Mouse (Mus musculus) kidney, postnatal 0 days (tissue): ENCODE results near the gene Mfap3. TPM values are rescaled to one million over a fixed set of nuclear protein-coding genes. Genes with fewer than 3 reads are reported as not detected.

Experiments used
- ATAC-seq: fragments of 200-750 bp; cut with Nextera tagmentation; replicated peaks from 2 replicates; pipeline ENCODE4 v1.8.0; 2017; ENCODE audit warnings: low read depth, moderate number of reproducible peaks, moderate TSS enrichment, moderate library complexity; ENCODE audit not compliant: low FRiP score
- DNase-seq: peaks from one replicate; pipeline ENCODE4 v3.0.0-alpha.2; 2016; ENCODE audit warnings: low spot score
- H3K27ac ChIP-seq: fragments of 300-500 bp; sonication (generic); 2 replicates; pipeline ENCODE4 v1.5.1; 2014; ENCODE audit warnings: mild to moderate bottlenecking
- H3K27me3 ChIP-seq: fragments of 300-500 bp; sonication (generic); 2 replicates; pipeline ENCODE4 v1.6.1; 2014; ENCODE audit warnings: low read length, mixed read lengths; ENCODE audit not compliant: insufficient read depth
- H3K36me3 ChIP-seq: fragments of 300-500 bp; sonication (generic); 2 replicates; pipeline ENCODE4 v1.6.1; 2014; ENCODE audit warnings: low read length, mixed read lengths; ENCODE audit not compliant: insufficient read depth
- H3K4me1 ChIP-seq: fragments of 300-500 bp; sonication (generic); replicated peaks from 2 replicates; pipeline ENCODE4 v1.6.1; 2014; ENCODE audit warnings: antibody characterized with exemption, low read length, mixed read lengths; ENCODE audit not compliant: insufficient read depth
- H3K4me2 ChIP-seq: fragments of 300-500 bp; sonication (generic); 2 replicates; pipeline ENCODE4 v1.6.1; 2014; ENCODE audit warnings: mild to moderate bottlenecking, low read length, moderate library complexity, mixed read lengths
- H3K4me3 ChIP-seq: fragments of 300-500 bp; sonication (generic); replicated peaks from 2 replicates; pipeline ENCODE4 v1.5.1; 2014; ENCODE audit warnings: low read depth, low read length
- H3K9ac ChIP-seq: fragments of 300-500 bp; sonication (generic); 2 replicates; pipeline ENCODE4 v1.6.1; 2014; ENCODE audit warnings: low read depth, low read length
- H3K9me3 ChIP-seq: fragments of 300-500 bp; sonication (generic); replicated peaks from 2 replicates; pipeline ENCODE4 v1.6.1; 2016; ENCODE audit warnings: low read length, inconsistent platforms, mixed read lengths
- CTCF ChIP-seq: IDR thresholded peaks from 2 replicates; pipeline ENCODE4 v1.5.1; 2016; ENCODE audit warnings: antibody characterized with exemption, low read depth, mild to moderate bottlenecking, moderate library complexity
- WGBS: fragments of 180-500 bp; shearing (Covaris S2); extraction: QIAGEN DNeasy Blood & Tissue Kit; methylation state at CpG from one replicate; pipeline ENCODE4 v1.1.7; 2014; 5-methylcytosine and 5-hydroxymethylcytosine counted together
- polyA plus RNA-seq: library from polyadenylated mRNA; unstranded; fragments of >200 nt; fragmentation: Nextera tagmentation; extraction: Ambion mirVana; gene quantifications from 2 replicates; pipeline ENCODE4 v1.2.1, GENCODE M21; 2015

The Mfap3 gene
- polyA plus RNA-seq, 1 experiment from 2014 or later, result 47.3 TPM

DNA sequence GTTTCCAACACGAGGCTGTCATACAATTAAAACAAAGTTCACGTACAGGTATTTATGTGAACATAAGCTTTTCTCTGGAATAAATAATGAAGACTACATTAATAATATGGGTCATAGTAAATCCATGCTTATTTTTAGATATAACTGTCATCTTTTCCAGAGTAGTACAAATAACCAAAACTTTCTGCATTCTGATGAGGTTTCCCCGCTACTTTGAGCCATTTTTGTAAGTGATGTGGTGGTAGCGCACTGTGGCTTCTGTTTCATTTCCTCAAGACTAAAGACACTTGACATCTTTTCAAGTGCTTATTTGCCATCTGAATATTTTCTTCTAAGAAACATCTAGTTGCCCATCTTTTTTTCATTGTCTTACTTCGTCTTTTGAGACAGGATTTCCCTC is 3.2 kb upstream of the Mfap3 start:
- 92% methylated on average over 5 of the region's 5 CpGs for WGBS
- DNase-seq (no peak), ATAC-seq (no peak)
- Histone ChIP-seq H3K4me1 (0 out of 2 replicates have a peak, but pooled peaks cover 3% of the 10 kb centered on the region), H3K27me3 (no peaks in the 10 kb centered on the region), H3K9me3 (no peaks in the 10 kb centered on the region), H3K4me2 (no peak overlapping the region), H3K4me3 (no peak overlapping the region), H3K36me3 (peaks cover 22% of the 10 kb centered on the region; the same call in 1 of the 2 replicates), H3K9ac (no peak overlapping the region), H3K27ac (no peak overlapping the region)
- TF ChIP-seq CTCF, result no peak

DNA sequence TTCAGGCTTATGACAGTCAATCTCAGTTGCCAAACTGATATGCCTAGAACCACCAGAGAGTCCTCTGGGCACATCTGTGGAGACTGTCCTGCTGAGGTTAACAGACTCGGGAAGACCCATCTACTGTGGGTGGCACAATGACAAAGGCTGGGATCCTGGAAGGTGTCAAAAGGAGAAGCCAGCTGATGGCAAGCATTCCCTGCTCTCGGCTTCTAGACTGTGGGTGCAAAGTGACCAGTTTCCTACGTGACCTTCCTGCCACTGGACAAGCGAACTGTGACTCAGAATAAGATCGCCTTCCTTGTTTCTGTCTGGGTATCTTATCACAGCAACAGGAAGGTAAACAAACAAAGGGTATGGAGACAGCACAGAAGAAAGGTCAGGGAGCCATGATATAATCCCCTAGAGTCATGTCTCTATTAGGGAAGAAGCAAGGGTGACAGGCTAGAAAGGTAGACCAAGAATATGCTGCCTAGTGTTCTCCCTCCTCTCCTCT is 1.5 kb upstream of the Mfap3 start:
- no peak for TF ChIP-seq CTCF
- peaks cover 9% of the 10 kb centered on the region; the same call in 1 of the 2 replicates for H3K36me3 ChIP-seq
- no peaks in the 10 kb centered on the region for H3K9me3 ChIP-seq
- no peaks in the 10 kb centered on the region for H3K27me3 ChIP-seq
- DNase-seq (no peak), ATAC-seq (no peak)
- 0 out of 2 replicates have a peak overlapping the region, but pooled peaks have one; percentile 89 for H3K4me3 ChIP-seq
- H3K27ac ChIP-seq, result no peak overlapping the region
- 0 out of 2 replicates have a peak, but pooled peaks cover 3% of the 10 kb centered on the region for H3K4me1 ChIP-seq
- H3K4me2 ChIP-seq, result peak overlapping the region; percentile 73; the same call in 1 of the 2 replicates
- no peak overlapping the region for H3K9ac ChIP-seq
- WGBS, result 32% methylated on average over 5 of the region's 5 CpGs

GRCm38 (mm10) chr11:57518751-57519148 is 286 bp downstream of the Mfap3 start:
- peak overlapping the region; percentile 89 for H3K4me3 ChIP-seq
- WGBS, result under 1% methylated on average over 15 of the region's 16 CpGs
- peak overlapping the region; percentile 73 for H3K4me2 ChIP-seq
- no peak for ATAC-seq
- no peaks in the 10 kb centered on the region for H3K27me3 ChIP-seq
- H3K9me3 ChIP-seq, result no peaks in the 10 kb centered on the region
- no peak for DNase-seq
- 0 out of 2 replicates have a peak, but pooled peaks cover 3% of the 10 kb centered on the region for H3K4me1 ChIP-seq
- no peaks in the 10 kb centered on the region for H3K36me3 ChIP-seq
- TF ChIP-seq CTCF, result no peak
- peak overlapping the region; percentile 79 for H3K9ac ChIP-seq
- H3K27ac ChIP-seq, result peak overlapping the region; percentile 83

- no peak for TF ChIP-seq CTCF
- Histone ChIP-seq H3K27me3 (no peaks in the 10 kb centered on the region), H3K4me3 (peak overlapping the region; percentile 89), H3K4me2 (peak overlapping the region; percentile 73), H3K9ac (peak overlapping the region; percentile 79; the same call in 1 of the 2 replicates), H3K4me1 (0 out of 2 replicates have a peak, but pooled peaks cover 3% of the 10 kb centered on the region), H3K36me3 (no peaks in the 10 kb centered on the region), H3K27ac (no peak overlapping the region), H3K9me3 (no peaks in the 10 kb centered on the region)
- 66% methylated on average over 5 of the region's 5 CpGs for WGBS
- ATAC-seq, result no peak
- DNase-seq, result no peak
These were observed 840 bp downstream of the Mfap3 start for GRCm38 (mm10) chr11:57519304-57519703.

GRCm38 (mm10) chr11:57521206-57521605 is 2.7 kb downstream of the Mfap3 start:
- no peaks in the 10 kb centered on the region for H3K9me3 ChIP-seq
- WGBS, result 98% methylated on average over 3 of the region's 3 CpGs
- no peak for ATAC-seq
- H3K4me3 ChIP-seq, result no peak overlapping the region
- 0 out of 2 replicates have a peak, but pooled peaks cover 3% of the 10 kb centered on the region for H3K4me1 ChIP-seq
- H3K27me3 ChIP-seq, result no peaks in the 10 kb centered on the region
- TF ChIP-seq CTCF, result no peak
- no peak overlapping the region for H3K27ac ChIP-seq
- H3K36me3 ChIP-seq, result no peaks in the 10 kb centered on the region
- no peak overlapping the region for H3K4me2 ChIP-seq
- DNase-seq, result no peak
- H3K9ac ChIP-seq, result no peak overlapping the region

- TF ChIP-seq CTCF, result no peak
- H3K27ac ChIP-seq, result no peak overlapping the region
- H3K9me3 ChIP-seq, result no peaks in the 10 kb centered on the region
- H3K4me1 ChIP-seq, result 0 out of 2 replicates have a peak, but pooled peaks cover 3% of the 10 kb centered on the region
- WGBS, result 82% methylated on average over 7 of the region's 7 CpGs
- ATAC-seq (no peak), DNase-seq (no peak)
- H3K27me3 ChIP-seq, result no peaks in the 10 kb centered on the region
- no peak overlapping the region for H3K4me2 ChIP-seq
- H3K36me3 ChIP-seq, result no peaks in the 10 kb centered on the region
- no peak overlapping the region for H3K4me3 ChIP-seq
- no peak overlapping the region for H3K9ac ChIP-seq
These were observed 3.6 kb downstream of the Mfap3 start for GRCm38 (mm10) chr11:57522046-57522445.
